Mouse (Mus musculus): ENCODE measurements at regions not wholly inside any gene's neighbourhood (a gene's known extent, or its start where the extent isn't known, plus 50 kb on each side); places are given as distances from the start of the nearest gene placed in this dataset.

- TF ChIP-seq POLR2A (IDR thresholded peaks at IDR 0.05; ENCODE audit: low read depth, low read length) (no peak), CTCF (conservative IDR thresholded peaks at IDR 0.05; ENCODE audit: insufficient read depth, insufficient read length, low read depth, low read length) (no peak)
Measured at GRCm38 (mm10) chr7:67817556-67817955, 58.0 kb upstream of the Synm start.

Measured in kidney, adult 2 months (tissue).